Mouse (Mus musculus) kidney, postnatal 36 days (tissue): ENCODE measurements around the gene Cdyl2.
A peak's percentile ranks its signal among the peaks of the same experiment; 100 is the strongest.

ENCODE experiments used
- DNase-seq, 2 experiments: peaks; one replicate each; pipeline ENCODE4 v3.0.0; 2021 to 2022; ENCODE audit warnings: mixed read lengths in 2 of 2

Gene Cdyl2

DNA sequence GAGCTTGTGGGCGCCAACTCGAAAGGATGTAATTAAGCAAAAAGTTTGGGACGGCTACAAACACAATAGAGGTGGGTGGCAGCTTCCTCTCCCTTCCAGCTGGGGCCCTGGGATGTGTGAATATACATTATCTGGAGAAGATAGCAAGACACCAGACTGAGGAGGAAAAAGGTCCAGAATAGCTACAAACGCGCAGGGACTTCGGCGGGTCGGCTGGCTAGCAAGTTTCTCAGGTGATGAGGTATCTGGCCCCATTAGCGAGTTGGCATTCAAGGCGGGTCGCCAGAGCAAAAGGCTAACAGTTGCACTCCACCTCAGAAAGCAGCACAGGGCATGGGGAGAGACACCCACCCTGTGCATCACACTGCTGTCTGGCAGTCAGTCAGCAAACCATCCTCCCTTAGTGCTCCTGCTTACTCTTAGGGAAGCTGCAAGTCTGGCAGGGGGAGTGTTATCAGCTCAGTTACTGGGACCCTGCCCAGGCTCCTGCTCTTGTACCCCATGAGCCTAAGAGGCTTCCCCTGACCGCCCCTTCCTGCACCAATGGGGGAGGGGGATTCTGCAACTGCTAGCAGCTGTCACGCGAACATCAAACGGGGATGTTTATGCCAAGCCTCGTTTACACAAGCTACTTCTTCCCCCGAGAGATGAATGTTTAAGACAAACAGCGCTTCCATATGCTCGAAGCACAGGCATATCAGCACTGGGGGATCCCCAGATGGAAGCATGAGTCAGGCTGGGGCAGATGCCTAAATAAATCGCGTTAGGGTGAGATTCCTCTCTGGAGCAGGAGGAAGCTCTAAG lies 111.4 kb downstream of the Cdyl2 start:
- DNase-seq, result no peak

DNA sequence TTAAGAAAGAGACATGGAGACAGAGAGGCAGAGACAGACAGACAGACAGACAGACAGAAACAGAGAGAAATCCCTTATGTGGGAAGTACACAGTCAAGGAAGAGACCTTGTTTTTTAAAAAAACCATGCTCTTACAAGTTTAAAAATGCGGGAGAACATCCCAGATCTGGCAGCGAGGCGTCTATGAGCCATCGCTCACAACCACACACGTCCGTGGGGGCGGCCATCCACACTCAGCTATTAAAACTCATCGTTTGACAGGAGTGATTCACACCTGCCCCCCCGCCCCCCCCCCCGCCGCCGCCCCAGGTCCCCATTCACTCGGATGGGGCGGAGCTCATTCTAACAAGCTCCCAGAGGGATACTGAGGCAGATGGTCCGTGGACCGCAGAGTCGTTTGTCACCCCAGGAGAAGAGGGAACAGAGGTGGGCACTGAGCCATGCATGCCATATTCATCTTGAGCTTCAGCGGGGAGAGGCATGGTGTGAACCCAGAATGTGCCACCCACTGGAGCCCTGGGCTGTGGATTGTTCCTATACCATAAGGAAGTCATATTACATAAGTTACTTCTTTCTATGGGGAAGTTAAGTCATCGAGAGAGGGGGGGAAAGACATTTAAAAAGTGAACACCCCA lies 113.0 kb downstream of the Cdyl2 start:
- no peak for DNase-seq

- no peak for DNase-seq
Observed at GRCm38 (mm10) chr8:116619221-116619620, 113.6 kb downstream of the Cdyl2 start.

- DNase-seq, result no peak
Observed at GRCm38 (mm10) chr8:116618797-116619196, 114.0 kb downstream of the Cdyl2 start.

DNA sequence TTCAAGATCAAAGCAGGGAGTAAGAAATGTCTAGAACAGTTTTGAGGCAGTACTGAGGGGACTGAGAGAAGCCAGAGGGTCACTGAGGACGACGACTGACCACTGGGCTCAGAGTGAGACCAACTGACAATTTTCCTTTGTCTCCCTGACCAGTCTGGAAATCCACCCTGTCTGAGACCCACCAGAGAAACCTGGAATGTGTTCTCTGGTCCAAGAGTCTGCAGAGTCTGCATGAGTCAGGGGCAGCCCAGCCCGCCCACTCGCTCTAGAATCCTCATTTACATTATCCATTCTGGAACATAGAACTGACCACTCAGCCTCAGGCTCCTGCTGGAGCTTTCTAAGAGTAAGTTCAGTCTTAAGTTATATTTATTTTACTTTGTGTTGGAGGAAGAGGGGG lies 114.9 kb downstream of the Cdyl2 start:
- DNase-seq, result no peak

- DNase-seq, result no peak
Observed at GRCm38 (mm10) chr8:116616369-116616768, 116.4 kb downstream of the Cdyl2 start.

DNA sequence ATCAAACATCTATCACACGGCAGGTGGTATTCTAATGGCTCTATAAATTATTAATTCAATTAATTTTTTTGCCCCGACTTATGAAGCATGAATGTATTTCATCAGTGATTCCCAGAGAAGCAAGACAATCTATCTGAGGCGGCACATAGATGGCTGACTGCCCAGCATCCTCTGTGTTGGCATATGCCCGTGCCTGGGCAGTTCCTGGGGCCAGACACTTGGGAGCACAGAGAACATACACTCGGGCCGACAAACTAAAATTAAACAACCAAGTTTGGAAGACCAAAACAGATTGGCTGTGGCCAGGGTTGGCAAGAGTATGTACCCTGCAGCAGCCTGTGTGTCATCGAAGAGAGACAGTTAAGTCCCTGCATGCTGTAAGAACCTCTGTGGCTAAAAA lies 117.9 kb downstream of the Cdyl2 start:
- no peak for DNase-seq

GRCm38 (mm10) chr8:116606171-116606570 lies 126.6 kb downstream of the Cdyl2 start:
- no peak for DNase-seq

GRCm38 (mm10) chr8:116602806-116603205 lies 130.0 kb downstream of the Cdyl2 start:
- peak; percentile 8 to 28 for DNase-seq

DNA sequence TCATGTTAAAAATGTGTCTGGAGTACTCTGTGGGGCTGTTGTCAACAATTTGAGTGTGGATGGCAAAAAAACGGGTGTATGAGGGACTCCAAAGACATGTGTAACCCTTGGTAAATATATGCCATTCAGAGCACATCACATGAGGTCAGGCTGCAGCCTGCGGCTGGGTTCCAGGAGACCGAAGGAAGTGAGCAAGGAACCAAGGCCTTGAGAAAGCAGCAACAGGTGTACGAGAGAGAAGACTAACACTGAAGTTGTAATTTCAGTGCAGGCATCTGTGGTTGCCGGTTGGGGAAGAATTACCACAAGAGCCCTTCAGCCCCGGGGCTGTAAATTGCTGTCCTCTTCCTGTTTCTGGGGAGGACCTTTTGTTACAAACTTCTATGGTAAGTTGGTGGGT lies 133.1 kb downstream of the Cdyl2 start:
- no peak for DNase-seq

- DNase-seq, result no peak
Observed at GRCm38 (mm10) chr8:116591226-116591625, 141.6 kb downstream of the Cdyl2 start.

DNA sequence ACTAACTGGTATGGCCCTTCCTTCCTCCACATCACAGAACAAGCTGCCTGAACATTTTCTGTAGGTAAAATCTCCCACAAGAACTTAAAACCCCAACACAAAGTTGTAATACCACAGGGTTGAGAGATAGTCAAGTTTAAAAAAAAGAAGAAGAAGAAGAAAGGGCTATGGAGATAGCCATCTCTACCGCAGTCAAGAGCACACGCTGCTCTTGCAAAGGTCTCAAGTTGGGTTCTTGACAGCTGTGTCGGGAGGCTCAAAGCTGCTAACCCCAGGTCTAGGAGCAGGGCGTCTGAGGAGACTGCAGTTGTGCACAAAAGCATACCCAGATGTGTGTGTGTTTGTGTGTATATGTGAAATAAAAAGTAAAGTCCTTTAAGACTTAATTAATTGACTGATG lies 142.2 kb downstream of the Cdyl2 start:
- DNase-seq, result no peak

DNA sequence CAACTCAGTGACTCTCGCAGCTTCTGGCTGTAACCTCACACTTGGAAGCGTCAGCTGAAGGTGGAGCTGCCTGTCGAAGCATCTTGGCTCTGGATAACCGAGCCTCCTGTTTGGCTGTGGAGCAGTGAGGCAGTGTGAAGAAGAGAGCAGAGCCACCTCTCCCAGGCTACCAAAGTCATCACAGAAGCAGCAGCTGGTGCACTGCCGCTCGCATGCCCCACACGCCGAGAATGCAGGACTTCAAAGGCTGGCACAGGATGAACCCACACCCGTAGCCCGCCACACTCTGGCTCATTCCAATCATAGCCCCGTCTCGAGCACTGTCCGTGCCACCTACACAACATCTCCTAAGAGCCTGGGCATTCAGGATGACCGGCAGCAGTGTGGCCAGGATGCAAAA lies 142.7 kb downstream of the Cdyl2 start:
- no peak for DNase-seq

DNA sequence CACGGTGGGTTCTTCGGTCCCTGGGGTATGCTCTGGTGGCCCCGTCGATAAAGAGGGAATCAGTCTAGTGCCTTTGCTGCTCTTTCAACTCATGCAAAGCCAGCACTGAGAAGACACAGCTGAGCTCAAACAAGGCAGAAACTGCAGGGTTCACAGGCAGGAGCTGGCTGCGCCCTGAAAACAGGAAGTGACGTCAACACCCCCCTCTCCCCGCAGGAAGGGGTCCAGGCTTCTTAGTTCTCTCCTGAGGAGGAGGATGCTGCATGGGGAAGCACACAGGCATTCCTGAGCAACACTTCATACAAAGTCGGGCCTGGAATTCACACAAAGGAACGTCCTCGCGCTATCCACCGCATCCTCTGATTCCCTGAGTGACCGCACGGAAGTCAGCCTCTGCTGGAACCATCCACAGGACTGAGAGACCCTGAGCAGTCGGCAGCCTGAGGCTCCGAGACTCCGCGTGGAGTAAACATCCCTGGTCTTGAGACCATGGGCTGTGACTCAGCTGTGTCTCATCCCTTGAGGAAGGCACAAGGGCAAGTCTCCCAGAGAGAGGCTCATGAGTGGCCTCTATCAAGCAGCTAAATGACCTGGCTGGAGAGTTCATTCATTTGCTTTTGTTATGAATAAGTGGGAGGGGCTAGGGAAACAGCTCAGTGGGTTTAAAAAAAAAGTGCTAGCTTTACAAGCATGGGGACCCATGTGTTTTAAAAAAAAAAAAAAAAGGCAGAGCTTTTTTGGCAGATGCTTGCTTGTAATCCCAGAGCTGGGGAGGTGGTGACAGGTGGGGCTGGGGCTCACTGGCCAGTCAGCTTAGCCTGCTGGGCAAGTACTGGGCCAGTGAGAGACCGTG lies 144.9 kb downstream of the Cdyl2 start:
- peak in 1 of 2 experiments; percentile 8 for DNase-seq

- DNase-seq, result peak; percentile 66 to 73
Observed at GRCm38 (mm10) chr8:116581318-116582019, 151.3 kb downstream of the Cdyl2 start.

GRCm38 (mm10) chr8:116576732-116577131 lies 156.1 kb downstream of the Cdyl2 start:
- peak in 1 of 2 experiments; percentile 9 for DNase-seq

GRCm38 (mm10) chr8:116573085-116573484 lies 159.7 kb downstream of the Cdyl2 start:
- DNase-seq, result no peak

GRCm38 (mm10) chr8:116552778-116553177 lies 180.0 kb downstream of the Cdyl2 start:
- DNase-seq, result no peak

DNA sequence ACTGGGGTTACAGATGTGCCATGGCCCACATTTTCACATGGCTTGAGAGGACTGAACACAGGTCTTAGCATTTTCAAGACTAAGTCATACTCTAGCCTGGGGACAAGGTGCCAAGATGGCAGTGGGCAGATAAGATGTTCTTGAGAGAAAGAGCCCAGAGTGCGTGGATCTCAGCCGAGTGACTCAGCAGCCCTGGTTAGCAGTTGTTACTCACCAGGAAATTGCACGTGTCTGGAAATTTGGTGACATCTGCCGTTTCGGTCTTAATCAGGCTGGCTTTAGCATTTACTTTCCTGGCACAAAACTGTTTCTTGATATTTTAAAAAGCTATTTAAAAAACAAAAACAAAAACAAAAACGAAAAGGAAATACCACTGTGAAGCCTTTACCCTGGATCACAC lies 180.5 kb downstream of the Cdyl2 start:
- DNase-seq, result no peak

DNA sequence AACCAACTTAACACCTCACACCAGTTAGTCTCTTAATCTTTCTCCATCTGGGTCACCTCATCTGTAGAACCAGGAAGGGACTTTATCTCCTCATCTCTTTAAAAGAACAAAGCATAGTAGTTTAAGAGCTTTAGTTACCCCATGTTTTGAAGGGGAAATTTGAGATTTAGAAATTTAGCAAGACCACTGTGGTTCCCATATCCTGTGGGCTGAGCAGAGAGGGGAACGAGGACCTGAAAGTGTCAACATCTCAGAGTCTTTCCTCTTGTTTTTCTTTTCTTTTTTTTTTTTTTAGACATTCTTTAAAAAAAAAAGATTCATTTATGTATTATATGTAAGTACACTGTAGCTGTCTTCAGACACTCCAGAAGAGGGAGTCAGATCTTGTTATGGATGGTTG lies 189.4 kb downstream of the Cdyl2 start:
- DNase-seq, result no peak

DNA sequence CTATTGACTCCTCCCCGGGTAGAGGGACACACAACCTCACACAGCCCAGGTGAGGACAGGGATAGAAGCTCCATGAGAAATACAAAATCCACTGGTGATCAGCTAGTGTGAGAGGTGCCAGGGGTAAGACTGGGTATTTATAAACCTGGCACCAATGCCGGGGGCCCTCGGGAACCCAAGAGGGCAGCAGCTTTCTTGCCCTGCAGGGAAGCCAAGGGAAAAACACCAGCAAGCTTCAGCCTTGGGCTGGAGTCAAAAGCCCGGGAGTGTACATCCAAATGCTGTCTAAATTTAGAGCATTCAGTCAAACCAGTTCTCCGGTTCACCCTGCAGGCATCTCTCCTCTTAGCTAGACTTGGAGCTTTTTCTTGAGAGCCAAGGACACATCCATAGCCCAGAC lies 189.9 kb downstream of the Cdyl2 start:
- no peak for DNase-seq

- DNase-seq, result no peak
Observed at GRCm38 (mm10) chr8:116540136-116540535, 192.7 kb downstream of the Cdyl2 start.

DNA sequence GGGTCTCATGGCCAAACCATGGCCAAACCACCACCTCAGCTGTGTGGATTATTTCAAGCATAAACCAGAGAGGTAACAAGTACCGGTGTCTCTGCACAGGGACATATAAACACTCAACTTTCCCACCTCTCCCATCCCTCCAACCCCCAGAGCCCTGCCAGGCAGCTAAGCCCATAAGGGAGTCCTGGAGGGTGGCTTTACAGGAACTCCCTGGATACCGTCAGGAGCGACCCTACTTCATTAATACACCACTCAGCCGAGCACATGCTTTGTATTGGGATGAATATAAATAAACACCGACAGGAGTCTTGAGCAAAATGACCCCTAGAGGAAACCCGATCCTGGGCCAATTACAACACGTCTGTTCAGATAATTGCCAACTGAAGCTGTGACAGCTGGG lies 194.0 kb downstream of the Cdyl2 start:
- no peak for DNase-seq
